Mouse (Mus musculus) heart, embryonic 14.5 days (tissue): ENCODE results near the gene Ak3. TPM values are rescaled to one million over a fixed set of nuclear protein-coding genes. Genes with fewer than 3 reads are reported as not detected.

Experiments used
- ATAC-seq: fragments of 200-750 bp; cut with Nextera tagmentation; 2 replicates; pipeline ENCODE4 v1.8.0; 2017; ENCODE audit warnings: low read depth, moderate TSS enrichment; ENCODE audit not compliant: insufficient number of reproducible peaks, insufficient read depth, low FRiP score
- H3K27ac ChIP-seq, 2 experiments: fragments of 200-500 bp in 1 of 2; fragments of 300-500 bp in 1 of 2; sonication (generic) in 1 of 2; replicated peaks in 1 of 2; 2 replicates each; pipeline ENCODE4 v1.5.1; 2012 to 2014; ENCODE audit warnings: low read depth in 2 of 2, low read length in 2 of 2, control low read depth in 1 of 2, mild to moderate bottlenecking in 1 of 2, mixed read lengths in 1 of 2; ENCODE audit not compliant: control insufficient read depth in 1 of 2, insufficient read depth in 1 of 2
- H3K27me3 ChIP-seq: fragments of 300-500 bp; sonication (generic); 2 replicates; pipeline ENCODE4 v1.6.1; 2014; ENCODE audit warnings: mild to moderate bottlenecking, low read length, control low read depth; ENCODE audit not compliant: control insufficient read depth, insufficient read depth
- H3K36me3 ChIP-seq: fragments of 300-500 bp; sonication (generic); 2 replicates; pipeline ENCODE4 v1.6.1; 2014; ENCODE audit warnings: mild to moderate bottlenecking, control low read depth, low read length, mixed read lengths; ENCODE audit not compliant: control insufficient read depth, insufficient read depth
- H3K4me1 ChIP-seq, 2 experiments: fragments of 200-500 bp in 1 of 2; fragments of 300-500 bp in 1 of 2; sonication (generic) in 1 of 2; 2 replicates each; pipeline ENCODE4 v1.6.1; 2012 to 2014; ENCODE audit warnings: low read length in 2 of 2, control low read depth in 1 of 2, mixed read lengths in 1 of 2; ENCODE audit not compliant: control insufficient read depth in 2 of 2, insufficient read depth in 2 of 2
- H3K4me2 ChIP-seq: fragments of 300-500 bp; sonication (generic); 2 replicates; pipeline ENCODE4 v1.6.1; 2014; ENCODE audit warnings: mild to moderate bottlenecking, low read length
- H3K4me3 ChIP-seq, 2 experiments: fragments of 200-500 bp in 1 of 2; fragments of 300-500 bp in 1 of 2; sonication (generic) in 1 of 2; 2 replicates each; pipeline ENCODE4 v1.5.1; 2012 to 2014; ENCODE audit warnings: low read length in 2 of 2, mild to moderate bottlenecking in 2 of 2, control low read depth in 1 of 2, low read depth in 1 of 2, moderate library complexity in 1 of 2; ENCODE audit not compliant: control insufficient read depth in 1 of 2, insufficient read depth in 1 of 2
- H3K9ac ChIP-seq: fragments of 300-500 bp; sonication (generic); 2 replicates; pipeline ENCODE4 v1.6.1; 2014; ENCODE audit warnings: mild to moderate bottlenecking, low read length
- H3K9me3 ChIP-seq: fragments of 300-500 bp; sonication (generic); 2 replicates; pipeline ENCODE4 v1.6.1; 2016; ENCODE audit warnings: low read length, control low read depth; ENCODE audit not compliant: control insufficient read depth
- WGBS: fragments of 180-500 bp; shearing (Covaris S2); extraction: QIAGEN DNeasy Blood & Tissue Kit; methylation state at CpG from one replicate; pipeline ENCODE4 v1.1.7; 2014; 5-methylcytosine and 5-hydroxymethylcytosine counted together
- polyA plus RNA-seq: library from polyadenylated mRNA; unstranded; fragments of >200 nt; fragmentation: Nextera tagmentation; extraction: Ambion mirVana; gene quantifications from 2 replicates; pipeline ENCODE4 v1.2.1, GENCODE M21; 2014

Ak3 gene
- polyA plus RNA-seq, 1 experiment from 2014 or later = 95.1 TPM

DNA sequence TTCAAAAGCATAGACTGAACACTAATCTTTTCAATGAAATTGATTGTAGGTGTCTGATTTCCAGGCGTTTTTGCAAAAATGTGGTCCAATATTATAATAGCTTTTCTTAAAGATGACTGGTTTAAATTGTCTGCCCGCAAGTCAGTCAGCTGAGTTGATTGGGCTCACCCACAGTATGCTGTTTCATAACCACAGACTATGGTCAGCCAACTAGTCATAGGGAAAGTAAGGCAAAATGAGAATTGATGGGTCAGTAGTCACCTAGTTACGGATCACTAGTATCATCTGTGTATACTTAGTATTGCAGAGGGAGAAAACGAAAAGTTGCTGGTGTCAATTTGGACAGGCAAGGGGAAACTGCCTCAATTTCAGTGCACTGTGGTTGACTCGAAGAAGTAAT lies 56.4 kb downstream of the Ak3 start:
- peak overlapping the region; percentile 71 for H3K4me2 ChIP-seq
- H3K27me3 ChIP-seq = no peaks in the 10 kb centered on the region
- ATAC-seq = no peak
- H3K4me3 ChIP-seq = peak overlapping the region; percentile 70 to 91; a peak in 3 of 4 replicates
- H3K9me3 ChIP-seq = no peaks in the 10 kb centered on the region
- H3K4me1 ChIP-seq = peaks cover 0 to 18% of the 10 kb centered on the region in 2 experiments; a peak in 2 of 4 replicates
- peak overlapping the region; percentile 94 to 97; a peak in 3 of 4 replicates for H3K27ac ChIP-seq
- H3K36me3 ChIP-seq = peaks cover 31% of the 10 kb centered on the region
- peak overlapping the region; percentile 87 for H3K9ac ChIP-seq
- 73% methylated on average over 5 of the region's 5 CpGs for WGBS

DNA sequence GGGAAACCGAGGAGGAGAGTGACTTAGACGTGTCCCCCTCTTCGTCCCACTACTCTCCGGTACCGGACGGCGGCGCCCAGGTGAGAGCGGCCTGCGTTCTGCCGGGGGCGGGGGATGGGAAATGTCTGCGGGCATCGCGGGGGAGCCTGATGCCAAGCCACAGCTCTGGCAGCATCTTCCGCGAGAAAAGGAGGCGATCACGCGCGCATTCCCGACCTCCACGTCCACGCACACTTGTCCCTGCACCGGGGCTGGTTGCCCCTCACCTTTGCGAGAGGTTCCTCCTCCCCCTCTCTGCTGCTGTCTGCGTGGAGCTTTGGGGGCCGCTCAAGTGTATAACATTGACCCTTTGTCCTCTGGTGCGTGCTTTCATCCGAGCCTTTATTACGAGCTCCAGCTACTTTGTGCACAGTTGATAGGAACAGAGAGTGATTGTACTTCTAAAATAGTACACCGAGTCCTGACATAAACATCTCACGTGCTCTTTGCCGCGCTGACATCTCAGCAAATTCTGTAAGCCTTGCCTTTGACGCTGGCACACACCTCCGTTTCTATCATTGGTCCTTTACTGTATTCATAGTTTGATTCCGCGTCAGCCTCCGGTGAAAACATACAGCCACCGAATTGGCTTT lies 57.1 kb downstream of the Ak3 start:
- Histone ChIP-seq H3K4me1 (peaks cover 0 to 15% of the 10 kb centered on the region in 2 experiments; a peak in 2 of 4 replicates), H3K4me2 (peak overlapping the region; percentile 71), H3K27ac (peak overlapping the region; percentile 94 to 97), H3K9me3 (no peaks in the 10 kb centered on the region), H3K36me3 (peaks cover 24% of the 10 kb centered on the region), H3K4me3 (peak overlapping the region; percentile 70 to 91), H3K27me3 (no peaks in the 10 kb centered on the region), H3K9ac (peak overlapping the region; percentile 87)
- ATAC-seq = peak; percentile 70
- WGBS = under 1% methylated on average over 28 of the region's 41 CpGs

DNA sequence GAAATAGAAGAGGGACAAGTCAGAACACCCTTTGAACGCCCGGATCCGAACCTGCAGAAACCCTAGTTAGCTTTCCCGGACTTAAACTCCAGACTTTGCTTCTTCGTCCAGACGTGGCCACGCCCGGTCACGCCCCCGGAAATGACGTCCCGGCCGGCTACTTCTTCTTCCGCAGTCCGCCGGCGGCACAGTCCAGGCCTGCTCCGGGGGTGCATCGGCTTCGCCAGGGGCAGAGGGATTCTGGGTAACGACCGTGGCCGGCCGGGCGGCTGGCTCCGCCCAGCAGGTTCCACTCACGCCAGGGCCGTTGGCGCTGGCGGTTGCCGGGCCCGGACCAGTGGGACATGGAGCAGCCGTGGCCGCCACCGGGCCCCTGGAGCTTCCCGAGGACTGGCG lies 57.6 kb downstream of the Ak3 start, which contains the start of gene Cdc37l1:
Gene Cdc37l1, plus strand, starts transcription at position 159 of the 396 bp plus-strand sequence.
- Histone ChIP-seq H3K27ac (peak within 1 kb of the TSS; percentile 94 to 97), H3K4me3 (peak within 1 kb of the TSS; percentile 70 to 91), H3K27me3 (no peaks in the 10 kb centered on the region), H3K4me2 (peak within 1 kb of the TSS; percentile 71), H3K9ac (peak within 1 kb of the TSS; percentile 87), H3K36me3 (peaks cover 19% of the 10 kb centered on the region), H3K4me1 (peaks cover 0 to 15% of the 10 kb centered on the region in 2 experiments; a peak in 2 of 4 replicates), H3K9me3 (no peaks in the 10 kb centered on the region)
- under 1% methylated on average over 37 of the region's 37 CpGs for WGBS
- ATAC-seq = peak; percentile 97

DNA sequence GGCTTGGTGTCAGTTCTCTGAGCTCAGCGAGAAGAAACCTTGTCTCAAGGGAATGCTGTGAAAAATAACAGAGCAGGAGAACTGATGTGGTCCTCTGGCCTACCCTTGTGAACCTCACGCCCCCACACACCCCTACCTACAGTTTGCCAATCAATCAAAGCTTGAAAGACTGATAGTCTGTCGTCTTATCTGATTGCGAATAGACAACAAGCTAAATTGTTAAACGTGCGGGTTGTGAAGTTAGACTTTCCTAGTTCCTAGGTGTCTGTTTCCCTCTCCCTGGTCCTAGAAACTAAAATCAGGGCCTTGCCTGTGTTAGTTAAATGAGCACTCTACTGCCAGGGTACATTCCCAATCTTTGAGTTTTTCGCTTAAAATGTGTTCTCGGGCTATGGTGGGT lies 58.2 kb downstream of the Ak3 start:
- H3K27ac ChIP-seq = peak overlapping the region; percentile 94 to 97
- H3K9ac ChIP-seq = peak overlapping the region; percentile 87
- ATAC-seq = no peak
- H3K4me2 ChIP-seq = peak overlapping the region; percentile 64
- no peaks in the 10 kb centered on the region for H3K27me3 ChIP-seq
- H3K4me1 ChIP-seq = peaks cover 0 to 15% of the 10 kb centered on the region in 2 experiments; a peak in 2 of 4 replicates
- no peaks in the 10 kb centered on the region for H3K9me3 ChIP-seq
- H3K4me3 ChIP-seq = peak overlapping the region; percentile 70 to 91; a peak in 3 of 4 replicates
- WGBS = 51% methylated on average over 8 of the region's 8 CpGs
- peaks cover 12% of the 10 kb centered on the region for H3K36me3 ChIP-seq

DNA sequence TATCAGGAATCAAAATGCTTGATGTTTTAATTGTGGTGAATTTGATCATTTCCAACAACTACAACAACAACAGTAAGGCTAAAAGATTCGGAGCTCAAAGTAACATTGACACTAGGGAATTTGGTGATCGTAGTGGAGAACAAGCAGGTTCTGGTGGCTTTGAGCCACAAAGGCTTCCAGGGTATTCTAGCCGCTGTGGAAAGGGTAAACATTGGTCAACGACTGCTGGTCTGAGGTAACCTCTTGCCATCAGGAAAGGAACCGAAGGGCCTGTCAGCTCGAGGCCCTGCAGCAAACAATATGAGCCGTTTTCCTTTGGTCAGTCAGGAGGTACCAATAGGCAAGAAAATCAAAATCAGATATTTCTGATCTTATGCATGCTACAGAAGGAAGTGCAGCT lies 65.1 kb downstream of the Ak3 start:
- H3K9me3 ChIP-seq = no peaks in the 10 kb centered on the region
- 71% methylated on average over 7 of the region's 7 CpGs for WGBS

DNA sequence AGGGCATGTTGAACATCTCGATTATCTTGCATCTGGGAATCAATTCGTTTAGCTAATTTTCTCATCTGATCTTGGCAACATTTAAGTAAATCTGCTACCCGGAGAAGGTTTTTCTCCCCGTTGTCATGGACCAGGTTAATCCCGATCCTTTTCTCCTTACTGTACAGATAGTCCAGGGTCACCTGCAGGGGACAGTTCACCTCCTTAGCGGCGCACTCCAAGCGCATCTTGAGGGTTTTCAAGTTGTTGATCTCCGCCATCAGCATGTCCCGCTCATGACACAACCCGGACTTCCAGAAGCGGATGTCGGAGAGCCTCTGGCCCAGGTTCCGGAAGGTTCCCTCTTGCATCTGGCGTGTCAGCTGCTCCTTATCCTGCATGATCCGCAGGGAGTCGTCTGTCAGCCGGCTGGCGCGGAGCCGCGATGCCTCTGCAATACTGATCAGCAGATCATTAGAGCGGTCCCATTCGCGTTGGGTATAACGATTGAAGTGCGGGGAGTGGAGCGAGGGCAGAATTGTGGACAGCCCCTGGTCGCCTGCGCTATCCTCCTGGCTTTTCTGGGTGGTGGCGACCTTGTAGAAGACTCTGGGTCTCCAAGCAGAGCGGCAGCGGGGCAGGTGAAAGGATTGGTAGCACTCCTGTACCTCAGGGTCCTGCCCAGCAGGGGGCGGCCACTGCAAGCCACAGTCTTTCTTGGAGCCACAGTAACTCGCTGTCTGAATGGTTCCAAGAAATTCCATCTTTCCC lies 72.7 kb downstream of the Ak3 start:
- no peaks in the 10 kb centered on the region for H3K4me1 ChIP-seq
- H3K9me3 ChIP-seq = no peaks in the 10 kb centered on the region
- no peaks in the 10 kb centered on the region for H3K27me3 ChIP-seq
- no peaks in the 10 kb centered on the region for H3K36me3 ChIP-seq
- WGBS = 14% methylated on average over 35 of the region's 35 CpGs
- H3K27ac ChIP-seq = no peak overlapping the region
- peak overlapping the region; percentile 31; the same call in 1 of the 2 replicates for H3K9ac ChIP-seq
- H3K4me2 ChIP-seq = peak overlapping the region; percentile 77
- peak overlapping the region; percentile 44 to 46 for H3K4me3 ChIP-seq
- ATAC-seq = no peak

More for the DNA sequence above, 65.1 kb downstream of the Ak3 start:
- no peak for ATAC-seq
- no peaks in the 10 kb centered on the region for H3K4me1 ChIP-seq
- H3K4me2 ChIP-seq = no peak overlapping the region
- no peak overlapping the region for H3K4me3 ChIP-seq
- no peaks in the 10 kb centered on the region for H3K36me3 ChIP-seq
- H3K27ac ChIP-seq = no peak overlapping the region
- no peak overlapping the region for H3K9ac ChIP-seq
- H3K27me3 ChIP-seq = no peaks in the 10 kb centered on the region
